Mouse (Mus musculus): Measurements from ENCODE around the gene Slc9a8. TPM values are rescaled to one million over a fixed set of nuclear protein-coding genes. Genes with fewer than 3 reads are reported as not detected.
A peak's percentile ranks its signal among the peaks of the same experiment; 100 is the strongest.

Gene Slc9a8
- total and polyA plus RNA-seq, 3 experiments, result 21.7 to 26.1 (median 23.6) TPM

- no peak for DNase-seq
- H3K27ac ChIP-seq, result no peak overlapping the region
- 91% methylated on average over 5 of the region's 5 CpGs for WGBS
- H3K4me3 ChIP-seq, result no peak overlapping the region
- peaks cover 3% of the 10 kb centered on the region; the same call in 1 of the 2 replicates for H3K36me3 ChIP-seq (ENCODE audit: control insufficient read depth, insufficient read depth, low read length)
- H3K27me3 ChIP-seq (ENCODE audit: control insufficient read depth, insufficient read depth, low read length), result no peaks in the 10 kb centered on the region
- no peaks in the 10 kb centered on the region for H3K79me2 ChIP-seq (replicated peaks; ENCODE audit: control insufficient read depth, insufficient read depth, low read length)
- no peak overlapping the region for H3K9ac ChIP-seq (ENCODE audit: low read depth, low read length)
- TF ChIP-seq EP300 (IDR thresholded peaks at IDR 0.05; ENCODE audit: insufficient read depth, low read depth, low read length) (no peak), CTCF (IDR thresholded peaks at IDR 0.05) (no peak), POLR2A (IDR thresholded peaks at IDR 0.05; ENCODE audit: insufficient read depth, low read depth, low read length) (no peak)
- intact Hi-C loops (cut with DNase I), result no loop called here
- peaks cover 3% of the 10 kb centered on the region for H3K4me1 ChIP-seq (ENCODE audit: control insufficient read depth, insufficient read depth, low read length)
These were observed 94.2 kb downstream of the Slc9a8 start for GRCm38 (mm10) chr2:167515688-167516087.

DNA sequence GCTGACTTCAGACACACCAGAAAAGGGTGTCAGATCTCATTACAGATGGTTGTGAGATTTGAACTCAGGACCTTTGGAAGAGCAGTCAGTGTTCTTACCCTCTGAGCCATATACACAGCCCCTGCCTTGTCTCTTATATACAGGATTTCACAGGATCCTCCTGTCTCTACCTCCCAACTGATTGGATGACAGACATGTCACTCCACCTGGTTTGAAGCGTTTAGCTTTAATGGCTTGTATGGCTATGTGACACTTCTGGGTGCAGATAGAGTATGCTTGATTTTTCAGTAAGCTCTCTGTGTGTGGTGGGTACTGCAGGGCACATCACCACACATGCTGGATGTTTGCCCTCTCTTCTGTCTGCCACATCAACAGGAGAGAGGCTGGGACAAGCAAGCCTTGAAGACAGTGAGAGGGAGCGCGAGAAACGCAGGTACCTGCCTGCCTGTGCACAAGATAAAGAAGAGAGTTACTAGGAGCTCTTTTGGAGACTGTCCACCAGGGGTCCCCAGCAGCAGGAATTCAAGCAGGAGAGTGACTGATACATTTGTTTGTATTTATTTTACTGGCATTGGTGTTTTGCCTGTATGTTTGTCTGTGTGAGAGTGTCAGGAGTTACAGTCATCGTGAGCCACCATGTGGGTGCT lies 98.2 kb downstream of the Slc9a8 start:
- H3K4me3 ChIP-seq, result no peak overlapping the region
- H3K27ac ChIP-seq, result no peak overlapping the region
- no peaks in the 10 kb centered on the region for H3K27me3 ChIP-seq (ENCODE audit: control insufficient read depth, insufficient read depth, low read length)
- 79% methylated on average over 5 of the region's 5 CpGs for WGBS
- no peaks in the 10 kb centered on the region; the same call in 1 of the 2 replicates for H3K4me1 ChIP-seq (ENCODE audit: control insufficient read depth, insufficient read depth, low read length)
- H3K36me3 ChIP-seq (ENCODE audit: control insufficient read depth, insufficient read depth, low read length), result no peaks in the 10 kb centered on the region
- peak; percentile 42 for TF ChIP-seq CTCF (IDR thresholded peaks at IDR 0.05)
- no peak for TF ChIP-seq EP300 (IDR thresholded peaks at IDR 0.05; ENCODE audit: insufficient read depth, low read depth, low read length)
- no peak for TF ChIP-seq POLR2A (IDR thresholded peaks at IDR 0.05; ENCODE audit: insufficient read depth, low read depth, low read length)
- H3K9ac ChIP-seq (ENCODE audit: low read depth, low read length), result no peak overlapping the region
- DNase-seq, result no peak
- no peaks in the 10 kb centered on the region for H3K79me2 ChIP-seq (replicated peaks; ENCODE audit: control insufficient read depth, insufficient read depth, low read length)
- intact Hi-C loops (cut with DNase I), result no loop called here

Other genes starting within 250 kb of the Slc9a8 start
- 10 to 100 TPM; 32.8 to 38.8 TPM for gene Kcnb1, start 231.6 kb upstream of the Slc9a8 start, total RNA-seq (2021)
- 17.2 and 19.2 TPM in 2 replicates for gene Kcnb1, start 231.6 kb upstream of the Slc9a8 start, polyA plus RNA-seq (2012; rRNA removed)
- gene Ptgis, start 181.1 kb upstream of the Slc9a8 start, total RNA-seq (2021), result 10 to 100 TPM; 16.3 to 17.7 TPM
- gene Ptgis, start 181.1 kb upstream of the Slc9a8 start, polyA plus RNA-seq (2012; rRNA removed), result 31.3 and 32.1 TPM in 2 replicates
- gene B4galt5, start 72.5 kb upstream of the Slc9a8 start, total RNA-seq (2021), result 10 to 100 TPM; 14.1 to 17.0 TPM
- gene B4galt5, start 72.5 kb upstream of the Slc9a8 start, polyA plus RNA-seq (2012; rRNA removed), result 9.4 and 9.8 TPM in 2 replicates
- gene Rnf114, start 70.9 kb downstream of the Slc9a8 start, total RNA-seq (2021), result 10 to 100 TPM; 60.4 to 76.7 TPM
- gene Rnf114, start 70.9 kb downstream of the Slc9a8 start, polyA plus RNA-seq (2012; rRNA removed), result 96.3 and 128 TPM in 2 replicates
- 10 to 100 TPM; 15.4 to 15.6 TPM for gene Spata2, start 71.2 kb downstream of the Slc9a8 start, total RNA-seq (2021)
- 15.5 and 19.7 TPM in 2 replicates for gene Spata2, start 71.2 kb downstream of the Slc9a8 start, polyA plus RNA-seq (2012; rRNA removed)
- gene Snai1, start 116.5 kb downstream of the Slc9a8 start, total RNA-seq (2021), result 1 to 10 TPM; 1.6 to 2.0 TPM
- gene Snai1, start 116.5 kb downstream of the Slc9a8 start, polyA plus RNA-seq (2012; rRNA removed), result 6.5 and 10.5 TPM in 2 replicates
- gene Ube2v1, start 210.4 kb downstream of the Slc9a8 start, total RNA-seq (2021), result 100 to 1,000 TPM; 118 to 121 TPM
- gene Ube2v1, start 210.4 kb downstream of the Slc9a8 start, polyA plus RNA-seq (2012; rRNA removed), result 98.1 and 101 TPM in 2 replicates
- 10 to 100 TPM; 15.6 to 21.0 TPM for gene Gm20431, start 239.8 kb downstream of the Slc9a8 start, total RNA-seq (2021)
- 9.7 and 16.5 TPM in 2 replicates for gene Gm20431, start 239.8 kb downstream of the Slc9a8 start, polyA plus RNA-seq (2012; rRNA removed)

All from heart, adult 2 months (tissue).